Mouse (Mus musculus): ENCODE results near the gene Tmem97. TPM values are rescaled to one million over a fixed set of nuclear protein-coding genes. Genes with fewer than 3 reads are reported as not detected.
"Not testable (repeated sequence)": the region's sequence is repeated elsewhere in the genome, so short reads cannot be mapped to it uniquely, and the experiment has no call there.

Tmem97 gene
- polyA plus RNA-seq, 1 experiment from 2014 or later, result 43.1 TPM

GRCm38 (mm10) chr11:78549491-78549987 is 1.0 kb downstream of the Tmem97 start:
- H3K27ac ChIP-seq (replicated peaks), result no peak overlapping the region

GRCm38 (mm10) chr11:78547718-78548460 is 2.7 kb downstream of the Tmem97 start:
- 88% methylated on average over 2 of the region's 2 CpGs for WGBS

More at GRCm38 (mm10) chr11:78549491-78549987, 1.0 kb downstream of the Tmem97 start:
- no peak for ATAC-seq (ENCODE audit: low FRiP score)
- 0 out of 2 replicates have a peak, but pooled peaks cover 5% of the 10 kb centered on the region for H3K9me3 ChIP-seq (replicated peaks)
- 15% methylated on average over 5 of the region's 5 CpGs for WGBS
- H3K4me2 ChIP-seq, result peak overlapping the region; percentile 76
- H3K36me3 ChIP-seq, result peaks cover 5% of the 10 kb centered on the region; the same call in 1 of the 2 replicates
- no peaks in the 10 kb centered on the region for H3K27me3 ChIP-seq (replicated peaks)
- peaks cover 23% of the 10 kb centered on the region for H3K4me1 ChIP-seq
- peak overlapping the region; percentile 70; the same call in 1 of the 2 replicates for H3K9ac ChIP-seq (replicated peaks)
- H3K4me3 ChIP-seq (replicated peaks), result peak overlapping the region; percentile 66

GRCm38 (mm10) chr11:78545181-78545580 is 5.4 kb downstream of the Tmem97 start:
- WGBS, result 77% methylated on average over 8 of the region's 8 CpGs
- no peaks in the 10 kb centered on the region for H3K9me3 ChIP-seq (replicated peaks)

More at GRCm38 (mm10) chr11:78547718-78548460, 2.7 kb downstream of the Tmem97 start:
- Histone ChIP-seq H3K4me3 (replicated peaks) (no peak overlapping the region), H3K4me1 (peaks cover 23% of the 10 kb centered on the region), H3K9ac (replicated peaks) (no peak overlapping the region), H3K27ac (replicated peaks) (no peak overlapping the region), H3K4me2 (no peak overlapping the region), H3K36me3 (peaks cover 16% of the 10 kb centered on the region), H3K9me3 (replicated peaks) (no peaks in the 10 kb centered on the region), H3K27me3 (replicated peaks) (no peaks in the 10 kb centered on the region)
- ATAC-seq (ENCODE audit: low FRiP score), result no peak

GRCm38 (mm10) chr11:78544449-78545111 is 6.0 kb downstream of the Tmem97 start:
- 94% methylated on average over 7 of the region's 7 CpGs for WGBS
- H3K36me3 ChIP-seq, result peaks cover 37% of the 10 kb centered on the region
- ATAC-seq (ENCODE audit: low FRiP score), result no peak
- H3K4me1 ChIP-seq, result peaks cover 13% of the 10 kb centered on the region
- H3K27me3 ChIP-seq (replicated peaks), result no peaks in the 10 kb centered on the region
- no peak overlapping the region for H3K9ac ChIP-seq (replicated peaks)
- no peak overlapping the region for H3K27ac ChIP-seq (replicated peaks)
- H3K9me3 ChIP-seq (replicated peaks), result no peaks in the 10 kb centered on the region
- H3K4me2 ChIP-seq, result no peak overlapping the region
- no peak overlapping the region for H3K4me3 ChIP-seq (replicated peaks)

More at GRCm38 (mm10) chr11:78545181-78545580, 5.4 kb downstream of the Tmem97 start:
- peaks cover 31% of the 10 kb centered on the region for H3K36me3 ChIP-seq
- H3K4me2 ChIP-seq, result no peak overlapping the region
- no peak overlapping the region for H3K4me3 ChIP-seq (replicated peaks)
- no peak overlapping the region for H3K27ac ChIP-seq (replicated peaks)
- H3K27me3 ChIP-seq (replicated peaks), result no peaks in the 10 kb centered on the region
- no peak overlapping the region for H3K9ac ChIP-seq (replicated peaks)
- no peak for ATAC-seq (ENCODE audit: low FRiP score)
- peaks cover 19% of the 10 kb centered on the region for H3K4me1 ChIP-seq

- WGBS, result 89% methylated on average over 3 of the region's 3 CpGs
- Histone ChIP-seq H3K4me1 (peaks cover 24% of the 10 kb centered on the region), H3K9me3 (replicated peaks) (no peaks in the 10 kb centered on the region), H3K9ac (replicated peaks) (no peak overlapping the region), H3K27ac (replicated peaks) (no peak overlapping the region), H3K36me3 (peaks cover 49% of the 10 kb centered on the region), H3K27me3 (replicated peaks) (no peaks in the 10 kb centered on the region), H3K4me3 (replicated peaks) (no peak overlapping the region), H3K4me2 (no peak overlapping the region)
- no peak for ATAC-seq (ENCODE audit: low FRiP score)
Observed at GRCm38 (mm10) chr11:78540358-78540757, 10.2 kb downstream of the Tmem97 start.

GRCm38 (mm10) chr11:78536690-78537084 is 13.9 kb downstream of the Tmem97 start:
- Histone ChIP-seq H3K4me1 (peaks cover 37% of the 10 kb centered on the region), H3K9ac (replicated peaks) (peak overlapping the region; percentile 80), H3K9me3 (replicated peaks) (no peaks in the 10 kb centered on the region), H3K27ac (replicated peaks) (peak overlapping the region; percentile 95), H3K4me2 (peak overlapping the region; percentile 80), H3K27me3 (replicated peaks) (no peaks in the 10 kb centered on the region), H3K4me3 (replicated peaks) (peak overlapping the region; percentile 88), H3K36me3 (peaks cover 31% of the 10 kb centered on the region)
- 4% methylated on average over 14 of the region's 14 CpGs for WGBS
- peak; percentile 5 for ATAC-seq (ENCODE audit: low FRiP score)

GRCm38 (mm10) chr11:78536080-78536689 is 14.4 kb downstream of the Tmem97 start, which contains the start of the genes Tnfaip1 and Ift20:
Tnfaip1 (minus strand) TSS chr11:78536332.
Ift20 (plus strand) TSS chr11:78536361.
- Histone ChIP-seq H3K4me1 (peaks cover 38% of the 10 kb centered on the region), H3K27me3 (replicated peaks) (no peaks in the 10 kb centered on the region)
- ATAC-seq (ENCODE audit: low FRiP score), result peak; percentile 97

GRCm38 (mm10) chr11:78535376-78536079 is 15.0 kb downstream of the Tmem97 start:
- peak; percentile 21 for ATAC-seq (ENCODE audit: low FRiP score)
- no peaks in the 10 kb centered on the region for H3K27me3 ChIP-seq (replicated peaks)
- H3K9me3 ChIP-seq (replicated peaks), result no peaks in the 10 kb centered on the region
- H3K4me2 ChIP-seq, result peak overlapping the region; percentile 84
- H3K27ac ChIP-seq (replicated peaks), result peak overlapping the region; percentile 95
- H3K36me3 ChIP-seq, result peaks cover 22% of the 10 kb centered on the region
- WGBS, result 1% methylated on average over 23 of the region's 23 CpGs
- H3K9ac ChIP-seq (replicated peaks), result peak overlapping the region; percentile 79
- H3K4me3 ChIP-seq (replicated peaks), result peak overlapping the region; percentile 88
- H3K4me1 ChIP-seq, result peaks cover 42% of the 10 kb centered on the region

More at GRCm38 (mm10) chr11:78536080-78536689, 14.4 kb downstream of the Tmem97 start, which contains the start of the genes Tnfaip1 and Ift20:
- H3K9ac ChIP-seq (replicated peaks), result peak within 1 kb of the TSS; percentile 80
- peak within 1 kb of the TSS; percentile 84 for H3K4me2 ChIP-seq
- peaks cover 28% of the 10 kb centered on the region for H3K36me3 ChIP-seq
- H3K9me3 ChIP-seq (replicated peaks), result no peaks in the 10 kb centered on the region
- WGBS, result under 1% methylated on average over 52 of the region's 52 CpGs
- H3K27ac ChIP-seq (replicated peaks), result peak within 1 kb of the TSS; percentile 95
- H3K4me3 ChIP-seq (replicated peaks), result peak within 1 kb of the TSS; percentile 88

GRCm38 (mm10) chr11:78534516-78534915 is 16.1 kb downstream of the Tmem97 start:
- Histone ChIP-seq H3K4me3 (replicated peaks) (peak overlapping the region; percentile 88), H3K36me3 (peaks cover 21% of the 10 kb centered on the region), H3K4me1 (peaks cover 42% of the 10 kb centered on the region), H3K4me2 (peak overlapping the region; percentile 84), H3K27ac (replicated peaks) (peak overlapping the region; percentile 95), H3K9ac (replicated peaks) (no peak overlapping the region), H3K9me3 (replicated peaks) (no peaks in the 10 kb centered on the region), H3K27me3 (replicated peaks) (no peaks in the 10 kb centered on the region)
- ATAC-seq (ENCODE audit: low FRiP score), result no peak
- WGBS, result 87% methylated on average over 4 of the region's 4 CpGs

GRCm38 (mm10) chr11:78531515-78531914 is 19.1 kb downstream of the Tmem97 start:
- not testable (repeated sequence) for H3K27ac ChIP-seq (replicated peaks); H3K4me2 ChIP-seq; H3K9me3 ChIP-seq (replicated peaks); H3K27me3 ChIP-seq (replicated peaks); H3K4me3 ChIP-seq (replicated peaks); H3K9ac ChIP-seq (replicated peaks); ATAC-seq (ENCODE audit: low FRiP score)
- WGBS, result 95% methylated on average over 10 of the region's 10 CpGs
- Histone ChIP-seq H3K4me1 (peaks cover 20% of the 10 kb centered on the region), H3K36me3 (peaks cover 37% of the 10 kb centered on the region)

- no peaks in the 10 kb centered on the region for H3K9me3 ChIP-seq (replicated peaks)
- H3K27me3 ChIP-seq (replicated peaks), result no peaks in the 10 kb centered on the region
- WGBS, result 83% methylated on average over 6 of the region's 6 CpGs
- ATAC-seq (ENCODE audit: low FRiP score), result no peak
- H3K9ac ChIP-seq (replicated peaks), result no peak overlapping the region
- H3K36me3 ChIP-seq, result peaks cover 42% of the 10 kb centered on the region
- H3K27ac ChIP-seq (replicated peaks), result peak overlapping the region; percentile 15; the same call in 1 of the 2 replicates
- H3K4me2 ChIP-seq, result no peak overlapping the region
- H3K4me1 ChIP-seq, result peaks cover 20% of the 10 kb centered on the region
- H3K4me3 ChIP-seq (replicated peaks), result no peak overlapping the region
Observed at GRCm38 (mm10) chr11:78531046-78531445, 19.5 kb downstream of the Tmem97 start.

Measured in neural tube, embryonic 15.5 days (tissue).